Mouse (Mus musculus) T-helper 17 cell (primary cell): ENCODE data around the gene Foxn3.

Experiments
- in situ Hi-C, 2 experiments: fragments of 300-600 bp; cut with MboI, MseI; formaldehyde crosslinking; loops; 1 replicate in 1 of 2; 2 replicates in 1 of 2; pipeline ENCODE4 v1.15.1; 2025; ENCODE audit warnings: high pct_unique_total_duplicates in 2 of 2

The Foxn3 gene

DNA sequence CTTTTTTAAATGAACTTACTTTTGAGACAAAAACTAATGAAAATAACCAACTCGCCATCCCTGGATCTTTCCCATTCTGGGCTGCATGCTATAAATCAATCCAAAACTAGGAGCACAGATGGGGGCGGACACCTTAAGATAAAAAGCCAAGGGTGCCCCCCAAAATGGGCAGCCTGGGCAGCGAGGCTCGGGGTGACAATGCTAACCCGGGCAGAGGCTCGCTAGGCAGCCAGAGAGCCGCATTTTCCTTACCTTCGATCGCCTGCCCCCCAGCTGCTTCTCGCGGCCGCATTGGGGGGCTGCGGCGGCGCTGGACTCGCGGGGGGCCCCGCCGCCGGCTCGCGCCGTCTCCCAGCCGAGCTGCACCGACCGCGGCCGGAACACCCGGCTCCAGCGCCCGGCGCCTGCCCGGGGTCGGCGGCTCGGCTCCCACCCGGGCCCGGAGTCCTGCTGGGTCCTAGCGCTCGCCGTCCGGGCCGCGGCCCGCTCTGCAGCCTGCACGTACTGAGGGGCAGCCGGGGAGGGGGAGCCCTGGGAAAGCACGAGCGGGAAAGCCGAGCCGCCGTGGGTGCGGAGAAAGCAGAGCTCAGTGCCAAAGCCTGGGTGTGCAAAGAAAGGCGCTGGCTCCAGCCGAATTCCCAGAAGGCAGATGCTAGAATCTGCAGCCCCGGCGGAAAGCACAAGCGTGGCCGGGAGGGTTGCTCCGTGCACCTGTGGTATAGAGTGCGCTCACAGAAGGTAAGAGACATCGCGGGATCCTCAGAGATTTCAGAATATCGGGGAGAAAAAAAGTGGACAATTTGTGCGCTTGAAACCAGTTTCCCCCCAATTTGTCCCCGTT, at the start of gene Foxn3:
Gene Foxn3 (minus strand): TSS at position 364 of the 841 bp plus-strand sequence.
- in situ Hi-C loops = loop anchor here in 1 of 2 experiments (5.0 kb wide), 1 partner anchor 549 kb away; the partner anchor contains the start of gene Psmc1

DNA sequence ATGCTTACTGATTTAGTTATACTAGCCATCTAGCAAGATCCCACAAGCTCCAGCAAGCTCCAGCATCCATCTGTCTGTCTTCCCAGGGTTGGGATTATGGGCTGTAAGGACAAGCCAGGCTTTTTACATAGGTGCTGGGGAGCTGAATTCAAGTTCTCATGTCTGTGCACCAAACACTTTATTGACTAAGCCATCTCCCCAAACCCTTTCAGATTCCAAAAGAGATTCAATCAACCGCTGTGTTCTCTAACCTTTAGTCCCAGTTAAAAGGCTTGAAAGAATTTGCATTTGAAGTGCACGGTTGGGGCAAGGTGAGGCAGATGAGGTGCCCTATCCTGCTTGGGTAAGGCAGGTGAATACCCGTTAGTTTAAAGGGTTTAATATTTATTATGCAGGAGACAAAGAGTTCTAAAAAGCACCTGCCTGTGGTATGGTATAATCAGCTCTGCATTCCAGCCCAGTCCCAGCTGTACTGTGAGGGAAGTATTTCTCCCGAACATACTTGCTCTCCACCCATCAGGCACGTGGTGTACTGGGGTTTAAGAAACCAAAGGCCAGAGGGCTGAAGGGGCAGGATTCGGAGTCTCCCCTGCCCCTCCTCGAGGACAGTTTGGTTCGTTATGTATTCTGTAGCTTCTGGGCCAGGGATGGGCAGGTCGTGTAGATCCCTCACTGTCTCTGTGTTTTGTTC, 48.9 kb upstream of the Foxn3 start:
- in situ Hi-C loops = no loop called here

DNA sequence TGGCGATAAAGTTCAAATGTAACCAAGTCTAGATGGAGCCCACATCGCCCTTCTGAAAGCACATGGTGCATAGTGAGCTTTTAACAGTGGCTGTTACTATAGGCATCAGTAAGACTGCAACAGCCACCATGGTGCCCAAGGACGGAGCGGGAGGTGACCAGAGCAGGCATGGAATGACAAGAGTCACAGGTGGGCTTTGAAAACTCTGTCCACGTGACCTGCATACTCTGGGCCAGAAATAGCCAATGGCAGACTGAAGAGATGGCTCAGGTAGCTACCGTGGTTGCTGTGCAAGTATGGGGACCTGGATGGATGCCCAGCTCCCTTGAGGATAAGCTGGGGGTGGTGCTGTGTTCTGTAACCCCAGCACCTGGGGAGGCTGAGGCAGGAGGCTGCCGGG, 47.5 kb upstream of the Foxn3 start:
- in situ Hi-C loops = no loop called here

DNA sequence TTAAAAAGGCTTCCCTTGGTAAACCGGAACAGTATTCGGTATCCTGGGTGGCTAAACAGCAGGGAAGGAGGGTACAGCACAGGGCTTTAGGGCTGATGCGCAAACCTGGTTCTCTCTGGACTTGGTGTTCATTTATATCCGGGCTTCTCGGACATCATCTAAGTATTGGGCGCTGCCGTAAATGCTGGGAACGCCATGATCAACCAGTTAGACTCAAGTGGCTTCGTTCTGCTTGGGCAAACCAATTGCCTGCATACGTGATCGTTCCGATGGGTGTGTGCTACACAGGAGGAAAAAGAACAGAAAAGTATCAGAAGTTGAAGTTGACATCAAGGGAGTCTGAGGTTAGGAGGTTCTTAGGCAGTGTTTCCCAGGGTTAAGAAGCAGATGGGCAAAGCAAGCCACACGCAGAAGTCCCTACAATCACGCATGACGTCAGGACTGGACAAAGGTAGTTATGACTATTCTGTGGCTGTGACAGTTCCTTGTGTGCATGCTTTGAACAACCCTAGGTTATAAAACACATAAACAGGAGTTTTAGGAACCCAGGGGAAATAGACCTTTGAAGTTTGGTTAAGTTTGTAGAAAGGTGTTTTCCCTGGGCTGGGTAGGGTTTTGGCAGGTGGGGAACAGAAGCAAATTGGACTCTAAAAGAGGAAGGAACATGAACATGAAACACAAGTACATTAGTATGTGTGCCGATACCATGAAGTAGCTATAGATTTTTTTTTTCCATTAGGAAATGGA, 46.9 kb upstream of the Foxn3 start:
- in situ Hi-C loops = no loop called here

DNA sequence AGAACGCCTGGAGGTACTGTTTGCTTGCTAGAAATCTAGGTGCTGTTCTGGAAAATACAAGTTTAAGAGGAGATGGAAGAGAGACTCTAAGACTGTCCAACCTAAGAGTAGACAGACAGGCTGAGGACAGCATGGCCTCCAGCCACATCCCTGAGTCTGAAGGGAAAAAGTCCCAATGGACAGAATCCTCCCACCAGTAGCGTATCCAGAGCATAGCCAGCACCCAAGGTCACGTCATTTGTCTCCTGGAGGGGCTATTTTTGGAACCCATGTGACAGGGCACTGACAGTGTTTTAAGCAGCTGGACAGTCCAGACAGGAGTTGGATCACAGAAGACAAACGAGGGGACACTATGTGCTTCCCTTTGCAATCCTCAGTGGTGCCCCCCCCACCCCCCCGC, 46.3 kb upstream of the Foxn3 start:
- in situ Hi-C loops = no loop called here

DNA sequence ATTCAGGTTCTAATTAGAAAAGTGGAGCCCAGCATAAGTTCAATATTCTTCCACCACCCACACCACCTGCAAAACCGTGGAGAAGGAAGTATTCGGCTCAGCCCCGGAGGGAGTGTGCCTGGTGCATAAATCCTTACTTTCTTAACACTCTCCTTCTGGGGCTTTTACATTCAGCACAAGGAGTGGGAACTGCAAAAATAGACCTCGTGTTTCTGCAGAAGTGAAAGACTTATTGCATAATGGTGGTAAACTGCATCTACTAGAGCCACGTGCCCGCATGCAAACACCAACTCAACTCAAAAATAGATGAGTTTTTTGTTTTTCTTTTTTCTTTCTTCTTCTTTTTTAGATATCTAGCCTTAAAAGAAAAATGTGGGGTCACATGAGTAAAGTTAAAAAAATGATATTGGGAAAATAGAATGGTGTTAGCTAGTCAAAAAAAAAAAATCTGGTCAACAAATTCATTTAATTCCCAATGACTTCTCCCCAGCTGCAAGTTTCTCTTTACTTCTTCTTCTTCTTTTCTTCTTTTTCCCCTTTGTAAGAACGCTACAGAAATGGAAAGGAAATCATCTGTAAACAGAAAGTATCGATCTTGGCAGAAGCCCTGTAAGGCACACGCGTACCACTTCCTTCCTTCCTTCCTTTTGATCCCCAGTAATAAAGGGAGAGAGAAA, 45.0 kb upstream of the Foxn3 start:
- in situ Hi-C loops = no loop called here

DNA sequence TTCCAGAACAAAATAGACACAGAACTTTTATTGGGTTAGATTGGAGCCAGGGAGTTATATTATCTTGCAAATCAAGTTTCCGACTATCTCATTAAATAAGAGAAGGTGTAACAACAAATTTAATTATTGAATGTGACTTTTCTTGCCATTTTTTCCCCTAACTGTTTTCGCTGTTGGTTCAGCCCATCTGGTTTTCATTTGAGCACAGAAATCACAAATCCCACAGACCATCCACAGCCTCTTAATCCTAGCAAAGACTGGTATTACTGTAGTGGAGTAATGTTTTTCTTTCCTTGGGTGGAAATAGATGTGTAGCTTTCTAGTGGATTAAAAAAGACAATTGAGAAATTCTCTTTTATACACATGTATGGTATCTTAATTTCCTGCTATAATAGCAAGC, 40.0 kb upstream of the Foxn3 start:
- in situ Hi-C loops = no loop called here

DNA sequence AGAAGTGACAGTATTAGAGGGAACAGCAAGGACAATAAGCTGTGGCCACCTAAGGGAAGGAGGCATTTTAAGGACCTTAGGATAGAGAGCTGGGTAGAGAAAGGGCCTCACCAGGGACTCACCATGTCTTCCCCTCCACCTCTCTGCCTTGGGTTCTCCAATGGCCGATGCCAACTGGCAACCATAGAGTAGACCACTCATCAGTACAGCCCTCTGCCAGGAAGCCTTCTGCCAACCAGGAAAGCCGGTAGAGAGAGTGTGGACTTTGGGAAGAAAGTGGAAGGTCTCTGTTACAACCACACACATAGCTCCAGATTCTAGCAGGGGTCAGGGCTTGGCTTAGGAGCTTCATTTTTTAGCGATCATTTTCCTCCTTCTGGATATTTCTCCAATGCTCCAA, 38.5 kb upstream of the Foxn3 start:
- in situ Hi-C loops = no loop called here

DNA sequence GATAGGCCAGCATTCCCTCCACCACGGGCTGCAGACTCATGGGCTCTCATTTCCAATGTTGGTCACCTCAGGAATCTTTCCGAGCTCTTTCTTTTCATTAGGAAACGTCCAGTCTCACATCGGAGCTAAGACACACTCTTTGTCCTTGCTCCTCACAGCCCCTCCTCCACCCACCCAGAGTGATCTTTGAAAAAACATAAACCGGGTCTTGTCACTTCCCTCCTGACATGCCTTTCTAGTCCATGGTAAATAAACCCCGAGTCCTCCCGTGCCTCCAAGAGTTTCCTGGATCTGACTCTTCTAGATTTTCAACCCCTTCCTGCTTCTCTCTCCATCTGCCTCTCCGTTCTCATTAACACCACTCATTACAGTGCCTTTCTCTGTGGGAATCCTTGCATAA, 38.0 kb upstream of the Foxn3 start:
- in situ Hi-C loops = no loop called here

DNA sequence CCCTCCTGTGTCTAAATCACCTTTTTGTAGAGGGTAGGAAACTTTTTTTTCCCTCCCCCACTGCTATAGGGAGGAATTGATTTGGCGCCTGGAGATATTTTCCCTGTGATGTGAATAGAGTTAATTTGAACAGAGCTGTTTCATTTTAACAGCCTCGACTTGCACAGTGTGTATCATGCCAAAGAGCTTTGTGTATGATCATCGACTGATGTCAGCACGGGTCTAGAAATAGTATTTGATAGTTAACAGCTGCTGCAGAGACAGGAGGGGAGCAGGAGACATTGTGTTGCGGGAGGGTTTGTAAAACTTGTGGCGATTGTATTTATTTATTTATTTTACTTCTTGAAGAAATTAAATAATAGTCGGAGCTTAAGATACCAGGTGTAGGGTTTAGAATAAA, 36.2 kb upstream of the Foxn3 start:
- in situ Hi-C loops = no loop called here

DNA sequence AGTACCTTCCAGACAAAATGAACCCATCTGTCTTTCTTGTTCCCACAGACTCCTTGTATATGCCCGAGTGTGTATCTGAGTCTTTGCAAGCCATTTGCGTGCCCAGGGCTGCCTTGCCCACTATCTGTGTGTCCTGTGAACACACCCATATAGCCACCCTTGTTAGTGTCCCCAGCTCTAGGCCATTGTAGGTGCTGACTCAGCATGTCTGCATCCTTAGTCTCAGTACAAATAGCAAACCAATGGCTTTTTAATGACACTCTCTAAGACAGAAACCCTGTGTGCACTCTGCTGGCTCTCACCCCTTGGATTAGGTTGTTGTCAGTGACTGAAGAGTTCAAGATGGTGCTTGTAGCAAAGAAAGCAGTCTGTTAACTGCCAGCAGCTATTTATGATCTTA, 33.0 kb upstream of the Foxn3 start:
- in situ Hi-C loops = no loop called here

DNA sequence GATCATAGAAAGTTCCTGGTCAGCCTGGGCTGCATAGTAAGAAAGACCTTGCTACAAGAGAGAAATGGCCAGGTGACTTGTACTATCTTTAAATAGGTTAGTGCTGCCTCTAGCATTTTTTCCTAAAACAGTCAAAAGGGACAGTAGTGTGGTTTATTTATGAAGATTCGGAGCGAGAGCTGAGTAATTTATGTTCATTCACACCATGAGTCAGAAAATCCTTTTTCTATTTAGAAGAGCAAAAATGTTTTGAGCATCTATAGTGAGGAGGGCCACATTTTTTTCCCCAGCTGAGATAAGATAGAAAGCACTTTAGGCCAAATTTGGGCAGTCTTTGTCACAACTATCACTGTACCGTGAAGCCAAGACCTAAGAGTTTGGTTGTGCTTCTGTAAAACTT, 24.0 kb upstream of the Foxn3 start:
- in situ Hi-C loops = no loop called here

DNA sequence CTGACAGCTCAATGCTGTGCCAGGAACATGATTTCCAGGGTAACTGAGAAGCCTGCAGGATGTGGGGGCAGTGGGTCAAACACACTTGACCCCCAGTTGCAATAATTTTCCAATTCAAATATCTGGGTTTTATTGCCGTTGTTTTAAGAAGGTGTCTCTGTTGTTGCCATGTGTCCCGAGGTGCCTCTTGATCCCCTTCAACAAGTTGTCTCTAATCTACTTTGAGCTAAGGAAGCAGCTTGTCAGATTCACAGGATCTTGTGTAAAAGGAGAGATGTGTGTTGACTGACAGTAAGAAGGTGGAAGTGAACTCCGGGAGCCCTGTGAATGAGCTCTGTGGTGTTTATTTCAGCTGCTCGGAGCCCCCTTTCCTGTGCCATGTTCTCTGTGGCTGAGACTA, 16.6 kb upstream of the Foxn3 start:
- in situ Hi-C loops = no loop called here

DNA sequence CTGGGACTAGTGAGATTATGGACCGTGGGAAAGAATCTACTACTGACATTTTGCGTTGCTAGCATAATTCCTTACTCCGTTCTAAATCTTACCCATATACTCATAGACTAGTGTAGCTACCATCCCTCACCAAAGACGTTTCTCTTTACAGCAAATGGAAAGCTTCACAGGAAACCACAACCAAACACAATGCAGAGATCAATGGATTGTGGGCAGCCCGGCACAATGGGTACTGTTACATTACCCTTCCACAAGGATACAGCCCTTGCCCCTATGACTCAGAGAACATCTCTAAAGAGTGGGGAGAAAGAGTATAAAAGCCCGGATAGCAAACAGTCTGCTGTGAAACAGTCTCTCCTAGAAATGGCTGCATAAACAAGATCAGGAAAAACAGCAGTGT, 13.3 kb upstream of the Foxn3 start:
- in situ Hi-C loops = no loop called here

DNA sequence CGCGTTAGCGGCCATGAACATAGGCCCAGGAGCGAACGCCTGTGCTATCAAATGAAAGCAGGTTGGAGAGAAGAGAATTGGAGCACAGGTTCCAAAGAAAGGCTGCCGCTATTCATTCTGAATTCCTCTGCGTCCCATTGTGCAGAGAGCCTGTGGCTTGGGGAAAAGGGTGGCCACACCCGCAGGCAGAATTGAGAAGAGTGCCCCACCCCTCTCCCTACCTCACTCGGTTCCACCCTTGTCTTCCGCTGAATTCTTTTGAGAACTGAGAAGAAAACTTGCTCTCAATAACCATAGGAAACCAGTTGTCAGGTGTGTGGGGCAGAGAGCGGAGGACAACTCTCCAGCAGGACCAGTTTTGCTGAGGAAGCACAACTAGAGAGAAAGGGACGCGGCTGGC, 10.9 kb upstream of the Foxn3 start:
- in situ Hi-C loops = no loop called here

DNA sequence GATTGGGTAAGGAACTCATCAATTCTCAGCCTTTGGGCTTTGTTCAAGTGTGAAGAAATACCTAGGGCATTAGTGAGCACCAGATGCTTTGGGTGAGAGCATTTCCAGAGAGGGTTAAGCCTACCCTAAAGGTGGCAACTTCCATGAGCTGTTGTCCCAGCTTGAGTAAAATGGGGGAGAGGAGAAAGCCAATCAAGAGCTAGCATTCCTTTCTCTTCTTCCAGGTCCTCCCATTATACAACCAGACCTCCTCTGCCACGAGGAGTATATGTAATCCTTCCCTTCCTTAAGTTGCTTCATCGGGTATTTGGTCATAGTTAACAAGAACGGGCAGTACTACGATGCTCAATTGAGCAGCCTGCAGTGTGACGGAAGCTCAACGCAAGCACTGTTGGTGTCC, 9.7 kb upstream of the Foxn3 start:
- in situ Hi-C loops = no loop called here

DNA sequence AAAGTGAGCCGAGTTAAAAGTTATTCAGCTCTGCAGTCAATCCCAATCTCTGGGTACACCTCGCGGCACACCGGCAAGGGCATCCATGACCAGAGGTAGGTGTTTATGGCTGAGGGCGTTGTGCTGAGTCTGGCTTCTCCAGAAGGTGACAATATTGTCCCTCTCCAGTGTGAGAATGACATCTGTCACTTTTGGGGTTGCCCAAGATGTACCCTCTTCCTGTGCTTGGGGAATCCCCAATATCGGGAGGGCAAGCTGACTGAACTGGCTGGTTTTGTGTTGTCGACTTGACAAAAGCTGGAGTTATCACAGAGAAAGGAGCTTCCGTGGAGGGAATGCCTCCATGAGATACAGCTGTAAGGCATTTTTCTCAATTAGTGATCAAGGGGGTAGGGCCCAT, 8.6 kb upstream of the Foxn3 start:
- in situ Hi-C loops = no loop called here

DNA sequence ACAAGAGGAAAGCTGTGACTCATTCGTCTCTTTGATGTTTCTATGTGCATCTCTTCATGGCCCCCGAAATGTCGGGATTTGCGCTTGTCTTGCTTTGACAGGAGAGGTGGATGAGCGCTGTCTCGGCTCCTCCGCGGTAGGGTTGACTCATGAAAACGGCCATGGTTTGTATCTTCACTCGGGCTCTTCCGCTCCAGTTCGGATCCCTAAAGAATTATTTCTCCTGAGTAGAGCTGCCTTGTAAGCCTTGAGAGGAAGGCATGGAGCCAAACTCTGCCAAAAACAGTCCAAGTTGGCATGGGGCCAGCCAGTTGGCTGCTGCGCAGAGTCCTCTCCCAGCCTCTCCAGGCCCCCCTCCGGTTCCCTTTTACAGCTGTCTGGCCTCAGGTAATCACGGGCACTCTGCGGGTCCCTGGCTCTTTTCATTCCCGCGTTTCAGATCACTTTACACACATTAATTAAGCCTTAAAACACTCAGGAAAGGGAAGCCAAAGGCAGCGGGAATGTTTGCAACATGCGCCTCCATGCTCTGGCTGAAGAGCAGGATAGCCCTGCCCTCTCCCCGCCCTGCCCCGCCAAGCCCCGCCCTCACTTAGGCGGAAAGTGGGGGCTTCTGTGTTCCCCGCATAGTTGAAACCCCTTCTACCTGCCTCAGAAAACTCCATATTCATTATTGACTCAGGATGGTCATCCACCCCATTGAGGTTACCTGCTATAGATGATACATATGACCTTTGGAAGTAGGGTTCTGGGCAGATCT, 7.0 kb upstream of the Foxn3 start:
- in situ Hi-C loops = no loop called here

DNA sequence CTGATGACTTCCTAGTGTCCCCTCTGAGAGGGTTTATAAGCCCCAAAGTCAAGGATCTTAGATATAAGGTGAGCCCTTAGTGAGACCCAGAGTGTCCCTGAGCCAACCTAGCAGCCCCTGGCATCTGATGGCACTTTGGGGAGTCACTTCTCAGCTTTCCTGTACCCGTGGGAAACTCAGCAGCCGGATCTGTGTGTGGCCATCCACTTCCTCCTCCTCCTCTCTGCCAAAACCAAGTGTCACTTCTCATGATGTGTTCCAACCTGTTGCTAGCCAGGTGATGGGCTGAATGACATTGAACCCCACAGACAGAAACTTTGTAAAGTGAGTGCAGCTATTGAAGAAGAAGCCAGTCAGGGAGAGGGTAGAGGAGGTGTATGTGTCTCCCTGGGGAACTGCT, 2.2 kb upstream of the Foxn3 start:
- in situ Hi-C loops = loop anchor here in 1 of 2 experiments (5.0 kb wide), 2 partner anchors 72 to 238 kb away; no protein-coding TSS in a partner anchor

DNA sequence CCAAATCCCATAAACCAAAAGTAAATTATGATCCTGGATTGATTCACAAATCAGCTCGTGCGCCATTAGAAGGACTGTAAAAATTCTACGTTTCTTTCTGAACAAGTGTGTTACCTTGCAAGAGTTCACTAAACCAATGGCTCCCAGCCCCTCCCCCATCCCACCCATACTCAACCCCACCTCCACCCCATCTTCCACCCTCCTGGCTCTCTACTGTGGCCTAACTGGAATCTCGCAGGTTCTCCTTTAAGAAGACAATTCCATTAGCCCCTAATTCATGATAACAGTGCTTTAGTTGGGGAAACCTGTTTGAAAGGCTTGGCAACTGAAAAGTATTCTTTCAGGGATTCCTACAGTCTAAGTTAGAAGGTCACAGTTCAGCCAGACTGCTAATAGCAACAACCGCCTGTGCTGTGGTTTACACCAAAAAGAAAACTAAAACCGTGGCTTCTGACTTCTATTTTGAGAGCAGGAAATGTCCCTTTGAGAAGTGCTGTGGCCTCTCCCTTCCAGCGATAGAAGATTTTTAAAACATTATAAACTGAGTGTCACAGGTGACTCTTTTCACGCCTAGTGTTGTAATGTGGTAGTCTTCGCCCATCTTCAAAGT, 1.0 kb upstream of the Foxn3 start:
- in situ Hi-C loops = loop anchor here in 1 of 2 experiments (5.0 kb wide), 1 partner anchor 548 kb away; the partner anchor contains the start of gene Psmc1

DNA sequence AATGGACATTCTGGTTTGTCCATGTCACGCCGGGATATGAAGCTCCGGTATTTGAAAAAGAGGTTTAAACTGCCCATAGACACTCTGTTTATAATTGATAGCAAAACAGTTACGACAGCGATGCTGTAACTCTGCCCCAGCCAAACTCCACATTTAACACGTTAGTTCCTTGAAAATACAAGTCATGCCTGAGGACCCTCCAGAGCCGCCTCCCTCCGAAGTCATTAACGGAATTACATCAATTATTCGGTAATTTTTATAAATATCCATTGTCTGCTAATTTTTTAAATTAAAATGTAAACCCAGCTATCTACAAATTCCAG, 554 bp downstream of the Foxn3 start:
- in situ Hi-C loops = loop anchor here in 1 of 2 experiments (5.0 kb wide), 1 partner anchor 549 kb away; the partner anchor contains the start of gene Psmc1
